ENCODE assay signal across 7 mouse cellular contexts in the genomic region with DNA sequence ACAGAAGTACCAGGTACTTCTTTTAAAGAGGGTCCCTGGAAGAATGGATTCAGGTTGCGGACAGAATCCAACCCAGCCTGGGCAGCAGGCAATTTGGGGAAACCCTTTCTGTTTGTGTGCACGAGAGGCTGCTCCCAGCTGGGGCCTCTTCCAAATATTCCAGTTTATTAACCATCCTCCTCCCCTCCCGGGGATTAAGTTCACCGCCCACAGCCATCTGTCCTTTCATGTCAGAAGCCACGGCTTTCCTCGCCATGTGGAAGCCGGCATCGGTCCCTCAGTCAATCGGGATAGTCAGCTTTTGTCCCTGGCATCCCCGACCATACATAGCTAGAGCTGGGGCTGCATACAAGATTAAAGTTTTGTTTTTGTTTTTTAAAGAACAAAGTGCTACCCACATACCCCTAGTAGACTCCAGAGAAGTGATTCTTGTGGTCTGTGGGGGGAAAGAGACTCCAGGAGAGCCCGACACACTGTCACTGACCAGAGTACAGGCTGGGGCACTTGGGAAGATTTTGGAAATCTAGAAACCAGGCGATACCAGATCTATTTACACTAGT.
DNase-seq lines count a peak whose midpoint lies in the region; ATAC-seq and TF ChIP-seq lines count a peak whose summit lies in the region.

No protein-coding gene starts in this region.

- ATAC-seq in lung, embryonic 15.5 days (ENCODE audit: borderline replicate concordance, extremely low read depth, low FRiP score, low TSS enrichment): no peak
- no peak for ATAC-seq in embryonic facial prominence, embryonic 13.5 days (ENCODE audit: insufficient number of reproducible peaks, insufficient read depth, low FRiP score, low TSS enrichment, low read depth)
- no peak for ATAC-seq in limb, embryonic 13.5 days (ENCODE audit: low FRiP score, low read depth)
- ATAC-seq in stomach, postnatal 0 days (ENCODE audit: low FRiP score, low TSS enrichment): no peak

- no peak for TF ChIP-seq CTCF in lung, adult 2 months (IDR thresholded peaks at IDR 0.05; ENCODE audit: insufficient read depth, low read length)
- no peak for TF ChIP-seq CTCF in stomach, postnatal 0 days (IDR thresholded peaks at IDR 0.05; ENCODE audit: low read depth)

- H3K4me3 ChIP-seq in lung, embryonic 15.5 days: no peak overlapping the region
- no peak overlapping the region for H3K4me3 ChIP-seq in lung, adult 2 months (replicated peaks; ENCODE audit: extremely low read depth, low read depth, low read length)
- peak overlapping the region; percentile 6; the same call in 1 of the 2 replicates for H3K4me3 ChIP-seq in embryonic facial prominence, embryonic 13.5 days
- H3K4me3 ChIP-seq in limb, embryonic 13.5 days: no peak overlapping the region
- no peak overlapping the region for H3K4me3 ChIP-seq in stomach, postnatal 0 days (ENCODE audit: low read depth, low read length)

- no peak for DNase-seq in lung, adult 2 months
- no peak for DNase-seq in stomach, postnatal 0 days (ENCODE audit: low spot score)
- no peak for DNase-seq in urinary bladder, postnatal 14 days (ENCODE audit: low spot score)
- no peak for DNase-seq in gastrocnemius, postnatal 10 days

- no peaks in the 10 kb centered on the region for H3K9me3 ChIP-seq in lung, embryonic 15.5 days
- no peaks in the 10 kb centered on the region for H3K9me3 ChIP-seq in embryonic facial prominence, embryonic 13.5 days
- H3K9me3 ChIP-seq in limb, embryonic 13.5 days: no peaks in the 10 kb centered on the region
- H3K9me3 ChIP-seq in stomach, postnatal 0 days (ENCODE audit: control insufficient read depth, low read length): no peaks in the 10 kb centered on the region

- no peaks in the 10 kb centered on the region for H3K36me3 ChIP-seq in lung, embryonic 15.5 days
- H3K36me3 ChIP-seq in embryonic facial prominence, embryonic 13.5 days: no peaks in the 10 kb centered on the region
- no peaks in the 10 kb centered on the region; the same call in 1 of the 2 replicates for H3K36me3 ChIP-seq in limb, embryonic 13.5 days
- H3K36me3 ChIP-seq in stomach, postnatal 0 days (ENCODE audit: control insufficient read depth, insufficient read depth, low read length): no peaks in the 10 kb centered on the region

- H3K27me3 ChIP-seq in lung, embryonic 15.5 days: no peaks in the 10 kb centered on the region
- no peaks in the 10 kb centered on the region for H3K27me3 ChIP-seq in embryonic facial prominence, embryonic 13.5 days
- no peaks in the 10 kb centered on the region for H3K27me3 ChIP-seq in limb, embryonic 13.5 days
- no peaks in the 10 kb centered on the region for H3K27me3 ChIP-seq in stomach, postnatal 0 days (ENCODE audit: control insufficient read depth, insufficient read depth, low read length)

- TF ChIP-seq POLR2A in lung, adult 2 months (IDR thresholded peaks at IDR 0.05; ENCODE audit: borderline replicate concordance, extremely low read depth, low read depth, low read length): no peak

- TF ChIP-seq EP300 in stomach, postnatal 0 days (optimal IDR thresholded peaks at IDR 0.05): no peak

- peaks cover 86% of the 10 kb centered on the region for H3K4me1 ChIP-seq in lung, embryonic 15.5 days
- peaks cover 43% of the 10 kb centered on the region for H3K4me1 ChIP-seq in lung, adult 2 months (ENCODE audit: control insufficient read depth, insufficient read depth, low read length)
- H3K4me1 ChIP-seq in embryonic facial prominence, embryonic 13.5 days: peaks cover 76% of the 10 kb centered on the region
- peaks cover 87% of the 10 kb centered on the region for H3K4me1 ChIP-seq in limb, embryonic 13.5 days
- H3K4me1 ChIP-seq in stomach, postnatal 0 days (replicated peaks; ENCODE audit: control insufficient read depth, insufficient read depth): peaks cover 44% of the 10 kb centered on the region

- 47% methylated on average over 12 of the region's 12 CpGs for WGBS in lung, embryonic 15.5 days
- 51% methylated on average over 12 of the region's 12 CpGs for WGBS in lung, adult 2 months
- WGBS in embryonic facial prominence, embryonic 13.5 days: 26% methylated on average over 12 of the region's 12 CpGs
- WGBS in limb, embryonic 13.5 days: 34% methylated on average over 12 of the region's 12 CpGs
- 37% methylated on average over 12 of the region's 12 CpGs for WGBS in stomach, postnatal 0 days

- H3K27ac ChIP-seq in lung, embryonic 15.5 days: peak overlapping the region; percentile 51
- peak overlapping the region; percentile 72 for H3K27ac ChIP-seq in embryonic facial prominence, embryonic 13.5 days
- H3K27ac ChIP-seq in limb, embryonic 13.5 days: peak overlapping the region; percentile 44; the same call in 1 of the 2 replicates
- H3K27ac ChIP-seq in stomach, postnatal 0 days (replicated peaks): peak overlapping the region; percentile 49; the same call in 1 of the 2 replicates

- no peak overlapping the region for H3K9ac ChIP-seq in lung, embryonic 15.5 days
- 0 out of 2 replicates have a peak overlapping the region, but pooled peaks have one; percentile 27 for H3K9ac ChIP-seq in embryonic facial prominence, embryonic 13.5 days
- peak overlapping the region; percentile 15; the same call in 1 of the 2 replicates for H3K9ac ChIP-seq in limb, embryonic 13.5 days
- H3K9ac ChIP-seq in stomach, postnatal 0 days (ENCODE audit: low read length): 0 out of 2 replicates have a peak overlapping the region, but pooled peaks have one; percentile 13

- no peak overlapping the region for H3K4me2 ChIP-seq in lung, embryonic 15.5 days
- H3K4me2 ChIP-seq in embryonic facial prominence, embryonic 13.5 days: peak overlapping the region; percentile 34
- peak overlapping the region; percentile 10 for H3K4me2 ChIP-seq in limb, embryonic 13.5 days (replicated peaks)
- no peak overlapping the region for H3K4me2 ChIP-seq in stomach, postnatal 0 days (replicated peaks; ENCODE audit: low read depth)

Comparison
In these comparisons a context has a peak if more than half of its experiments do, and no peak if none do; other contexts are left out.
1. H3K4me2 ChIP-seq: peak in embryonic facial prominence, embryonic 13.5 days (single experiment) and limb, embryonic 13.5 days (single experiment); none in lung, embryonic 15.5 days (single experiment) and stomach, postnatal 0 days (single experiment).
2. Peak in every context shown above with its lines, with median percentiles within 50 percentile points of each other: H3K27ac ChIP-seq.